Mouse (Mus musculus): ENCODE data around the gene Fam155a. TPM values are rescaled to one million over a fixed set of nuclear protein-coding genes. Genes with fewer than 3 reads are reported as not detected.

Gene Fam155a
- polyA plus RNA-seq, 1 experiment from 2014 or later: 0.16 TPM

DNA sequence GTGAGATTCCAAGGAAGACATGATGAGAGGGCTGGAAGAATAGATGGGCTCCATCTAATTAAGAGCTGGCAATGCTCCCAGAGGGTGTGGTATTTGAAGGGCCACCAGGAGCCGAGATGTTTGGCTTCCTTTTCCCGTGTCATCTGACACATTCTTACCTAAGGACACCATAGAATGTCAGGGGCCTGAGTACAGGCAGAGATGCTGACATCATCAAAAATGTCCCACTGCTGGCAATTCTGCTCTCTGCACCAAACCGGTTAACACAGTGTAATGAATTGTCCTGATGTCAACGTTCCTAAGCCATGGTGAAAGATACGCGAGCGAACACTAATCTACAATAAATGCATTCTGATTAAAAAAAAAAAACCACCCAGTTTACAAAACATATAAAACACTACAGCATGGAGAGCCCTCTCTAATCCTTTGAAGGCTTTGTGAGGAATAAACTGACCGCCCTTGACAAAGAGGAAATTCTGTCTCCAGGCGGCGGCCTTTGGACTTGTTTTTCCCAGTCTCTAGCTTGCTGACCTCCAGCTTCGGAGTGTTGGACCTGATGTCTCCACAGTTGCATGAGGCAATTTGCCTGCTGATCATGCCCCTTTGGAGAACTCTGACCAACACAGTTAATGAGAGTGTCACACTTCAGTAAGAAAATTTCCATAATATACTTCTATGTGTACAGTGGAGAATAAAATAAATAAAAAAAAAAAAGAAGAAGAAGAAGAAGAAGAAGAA, 338.2 kb downstream of the Fam155a start:
- DNase-seq (no peak), ATAC-seq (ENCODE audit: low read depth) (no peak)
- 68% methylated on average over 11 of the region's 11 CpGs for WGBS (ENCODE audit: insufficient replicate concordance)

DNA sequence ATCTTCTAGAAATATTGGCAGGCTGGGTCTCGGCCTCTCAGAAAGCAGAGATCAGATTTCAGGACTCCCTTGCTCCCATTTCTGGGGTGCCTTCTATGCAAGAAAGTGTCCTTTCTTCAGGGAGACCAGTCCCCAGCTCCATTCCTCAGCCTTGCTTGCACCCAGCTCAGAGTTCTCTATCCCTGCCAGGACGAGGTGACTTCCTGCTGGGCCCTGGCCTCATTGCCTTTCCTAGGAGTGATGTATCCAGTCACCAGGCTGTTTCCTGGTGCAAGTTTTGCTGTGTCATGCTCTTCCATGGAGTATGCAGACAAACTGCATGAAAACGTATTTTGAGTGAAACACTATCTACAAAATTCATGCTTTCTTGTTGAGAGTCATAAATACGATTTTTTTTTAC, 342.1 kb downstream of the Fam155a start:
- 41% methylated on average over 4 of the region's 4 CpGs for WGBS (ENCODE audit: insufficient replicate concordance)
- Histone ChIP-seq H3K27ac (no peak overlapping the region), H3K36me3 (no peaks in the 10 kb centered on the region), H3K4me1 (replicated peaks) (no peaks in the 10 kb centered on the region), H3K4me3 (replicated peaks) (no peak overlapping the region), H3K9me3 (replicated peaks) (no peaks in the 10 kb centered on the region), H3K4me2 (no peak overlapping the region), H3K9ac (no peak overlapping the region), H3K27me3 (no peaks in the 10 kb centered on the region)
- ATAC-seq (ENCODE audit: low read depth) (no peak), DNase-seq (no peak)

More for the DNA sequence above, 338.2 kb downstream of the Fam155a start:
- Histone ChIP-seq H3K27me3 (no peaks in the 10 kb centered on the region), H3K4me2 (no peak overlapping the region), H3K9ac (no peak overlapping the region), H3K9me3 (replicated peaks) (no peaks in the 10 kb centered on the region), H3K4me3 (replicated peaks) (no peak overlapping the region), H3K4me1 (replicated peaks) (no peaks in the 10 kb centered on the region), H3K36me3 (no peaks in the 10 kb centered on the region), H3K27ac (no peak overlapping the region)

DNA sequence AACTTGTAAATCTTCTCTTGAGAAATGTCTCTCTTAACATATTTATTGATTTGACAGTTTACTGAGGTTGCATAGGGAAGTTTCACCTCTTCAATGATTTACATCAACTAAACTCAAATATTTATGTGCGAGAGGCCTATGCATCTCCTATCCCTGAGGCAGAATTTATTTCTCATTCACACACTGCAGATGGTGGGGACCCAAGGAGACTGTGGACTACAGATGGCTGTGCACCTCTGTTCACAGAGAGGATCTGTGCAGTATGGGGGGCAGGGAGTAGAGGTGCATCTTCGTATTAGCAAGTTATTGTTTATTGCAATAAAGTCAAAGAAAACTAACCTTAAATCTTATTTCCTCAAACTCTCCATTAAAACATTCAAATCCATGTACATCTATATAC, 346.9 kb downstream of the Fam155a start:
- WGBS (ENCODE audit: insufficient replicate concordance): 60% methylated on average over 2 of the region's 2 CpGs
- Histone ChIP-seq H3K9me3 (replicated peaks) (no peaks in the 10 kb centered on the region), H3K4me3 (replicated peaks) (no peak overlapping the region), H3K36me3 (no peaks in the 10 kb centered on the region), H3K4me2 (no peak overlapping the region), H3K4me1 (replicated peaks) (no peaks in the 10 kb centered on the region), H3K9ac (no peak overlapping the region), H3K27me3 (no peaks in the 10 kb centered on the region), H3K27ac (no peak overlapping the region)
- DNase-seq (no peak), ATAC-seq (ENCODE audit: low read depth) (no peak)

DNA sequence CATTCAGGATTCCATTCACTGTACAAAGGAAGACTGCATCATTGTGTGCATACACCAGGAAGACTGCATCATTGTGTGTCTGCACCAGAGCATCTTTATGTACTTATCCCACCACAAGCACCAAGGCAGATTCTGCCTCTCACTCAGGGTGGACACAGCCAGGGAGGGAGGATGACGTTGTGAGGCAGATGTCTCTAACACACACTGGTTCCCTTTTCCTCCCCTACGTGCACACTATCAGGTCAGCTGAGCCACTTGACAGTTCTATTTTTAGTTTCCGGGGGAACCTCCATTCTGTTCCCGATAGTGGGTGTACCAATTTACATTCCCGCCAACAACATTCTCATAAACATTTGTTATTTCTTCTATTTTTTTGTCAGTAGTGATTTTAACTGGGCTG, 347.4 kb downstream of the Fam155a start:
- H3K9me3 ChIP-seq (replicated peaks): no peaks in the 10 kb centered on the region
- ATAC-seq (ENCODE audit: low read depth): no peak

DNA sequence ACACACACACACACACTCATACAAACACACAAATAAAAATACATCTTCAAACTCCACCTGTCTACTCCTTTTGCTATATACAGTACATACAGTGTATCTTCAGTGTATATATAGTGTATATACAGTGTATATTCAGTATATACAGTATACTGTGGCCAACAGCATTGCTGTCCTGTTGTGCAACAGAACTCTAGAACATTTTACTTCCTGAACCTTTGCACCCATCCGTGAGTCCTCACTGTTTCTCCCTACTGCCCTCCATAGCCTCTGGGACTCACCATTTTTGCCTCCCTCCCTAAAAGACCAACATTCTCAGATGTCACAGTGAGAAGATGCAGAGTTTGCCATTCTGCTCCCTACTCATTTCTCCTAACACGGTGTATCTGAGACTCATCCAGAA, 347.8 kb downstream of the Fam155a start:
- H3K27ac ChIP-seq: no peak overlapping the region
- no peak overlapping the region for H3K4me3 ChIP-seq (replicated peaks)
- no peaks in the 10 kb centered on the region for H3K36me3 ChIP-seq
- H3K4me1 ChIP-seq (replicated peaks): no peaks in the 10 kb centered on the region
- ATAC-seq (ENCODE audit: low read depth) (no peak), DNase-seq (no peak)
- no peaks in the 10 kb centered on the region for H3K9me3 ChIP-seq (replicated peaks)
- H3K27me3 ChIP-seq: no peaks in the 10 kb centered on the region
- no peak overlapping the region for H3K9ac ChIP-seq
- WGBS (ENCODE audit: insufficient replicate concordance): 68% methylated on average over 2 of the region's 2 CpGs
- no peak overlapping the region for H3K4me2 ChIP-seq

More for the DNA sequence above, 347.4 kb downstream of the Fam155a start:
- Histone ChIP-seq H3K9ac (no peak overlapping the region), H3K4me3 (replicated peaks) (no peak overlapping the region), H3K4me2 (no peak overlapping the region), H3K27ac (no peak overlapping the region), H3K4me1 (replicated peaks) (no peaks in the 10 kb centered on the region), H3K27me3 (no peaks in the 10 kb centered on the region), H3K36me3 (no peaks in the 10 kb centered on the region)
- DNase-seq: no peak
- WGBS (ENCODE audit: insufficient replicate concordance): 22% methylated on average over 5 of the region's 5 CpGs

DNA sequence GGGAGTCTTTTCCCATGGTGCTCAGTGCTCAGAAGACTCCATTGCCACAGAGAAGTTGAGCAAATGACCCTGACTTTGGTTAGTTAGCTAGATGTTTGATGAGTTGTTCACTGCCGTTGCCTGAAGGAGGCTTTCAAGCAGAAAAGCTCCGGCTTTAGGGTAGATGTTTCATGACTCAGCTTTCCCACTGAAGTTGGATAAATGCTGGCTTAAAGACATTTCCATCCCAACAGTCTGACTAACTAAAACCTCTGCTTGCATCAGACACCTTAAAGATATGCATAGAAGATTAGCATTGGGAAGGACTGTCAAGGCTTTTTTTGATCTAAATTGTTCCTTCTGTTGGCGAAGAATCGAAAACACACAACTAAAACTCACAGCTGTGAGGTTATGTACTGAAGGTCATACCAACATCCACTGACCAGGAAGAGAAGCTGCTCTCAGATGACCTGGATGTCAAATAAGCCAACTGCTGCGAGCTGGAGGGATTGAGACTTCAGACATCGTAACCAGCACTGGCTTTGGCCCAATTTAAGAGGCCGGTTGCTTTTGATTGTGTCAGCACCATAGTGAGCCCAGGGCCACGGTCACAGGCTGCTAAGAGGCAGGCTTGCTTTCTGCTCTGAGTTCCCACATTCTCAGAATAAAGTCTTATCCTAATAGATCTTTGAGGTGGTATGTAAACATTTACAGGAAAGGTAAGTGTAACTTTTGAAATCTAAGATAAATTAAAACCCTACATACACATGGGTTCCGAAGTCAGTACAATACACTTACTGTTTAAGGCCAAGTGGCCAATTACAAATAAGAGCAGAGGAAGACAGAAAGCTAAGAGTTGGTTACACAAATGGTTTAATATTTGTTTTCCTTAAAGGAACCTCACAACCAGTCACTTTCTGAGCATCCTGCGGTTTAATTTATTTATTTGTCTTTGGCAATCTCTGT, 351.8 kb downstream of the Fam155a start:
- H3K4me1 ChIP-seq (replicated peaks): no peaks in the 10 kb centered on the region
- H3K9me3 ChIP-seq (replicated peaks): no peaks in the 10 kb centered on the region
- H3K27ac ChIP-seq: no peak overlapping the region
- H3K9ac ChIP-seq: no peak overlapping the region
- DNase-seq (no peak), ATAC-seq (ENCODE audit: low read depth) (no peak)
- no peak overlapping the region for H3K4me3 ChIP-seq (replicated peaks)
- no peaks in the 10 kb centered on the region for H3K36me3 ChIP-seq
- H3K4me2 ChIP-seq: no peak overlapping the region
- H3K27me3 ChIP-seq: no peaks in the 10 kb centered on the region
- WGBS (ENCODE audit: insufficient replicate concordance): 64% methylated on average over 10 of the region's 10 CpGs

DNA sequence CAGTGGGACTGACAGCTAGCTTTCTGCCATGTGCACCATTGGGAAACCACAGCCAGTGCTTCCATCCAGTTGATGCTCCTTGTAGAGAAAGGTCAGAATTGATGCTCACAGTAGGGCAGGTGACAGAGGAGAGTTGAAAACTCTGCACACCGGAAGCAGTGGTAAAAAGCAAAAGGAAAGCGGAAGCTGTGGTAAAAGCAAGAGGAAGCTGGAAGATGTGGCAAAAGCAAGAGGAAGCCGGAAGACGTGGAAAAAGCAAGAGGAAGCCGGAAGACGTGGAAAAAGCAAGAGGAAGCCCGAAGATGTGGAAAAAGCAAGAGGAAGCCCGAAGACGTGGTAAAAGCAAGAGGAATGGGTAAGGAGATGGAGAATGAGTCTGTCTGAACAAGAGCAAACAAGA, 354.8 kb downstream of the Fam155a start:
- Histone ChIP-seq H3K9me3 (replicated peaks) (no peaks in the 10 kb centered on the region), H3K9ac (no peak overlapping the region), H3K27me3 (no peaks in the 10 kb centered on the region), H3K36me3 (no peaks in the 10 kb centered on the region), H3K27ac (no peak overlapping the region), H3K4me1 (replicated peaks) (no peaks in the 10 kb centered on the region), H3K4me3 (replicated peaks) (no peak overlapping the region), H3K4me2 (no peak overlapping the region)
- no peak for DNase-seq
- no peak for ATAC-seq (ENCODE audit: low read depth)
- WGBS (ENCODE audit: insufficient replicate concordance): 54% methylated on average over 9 of the region's 9 CpGs

DNA sequence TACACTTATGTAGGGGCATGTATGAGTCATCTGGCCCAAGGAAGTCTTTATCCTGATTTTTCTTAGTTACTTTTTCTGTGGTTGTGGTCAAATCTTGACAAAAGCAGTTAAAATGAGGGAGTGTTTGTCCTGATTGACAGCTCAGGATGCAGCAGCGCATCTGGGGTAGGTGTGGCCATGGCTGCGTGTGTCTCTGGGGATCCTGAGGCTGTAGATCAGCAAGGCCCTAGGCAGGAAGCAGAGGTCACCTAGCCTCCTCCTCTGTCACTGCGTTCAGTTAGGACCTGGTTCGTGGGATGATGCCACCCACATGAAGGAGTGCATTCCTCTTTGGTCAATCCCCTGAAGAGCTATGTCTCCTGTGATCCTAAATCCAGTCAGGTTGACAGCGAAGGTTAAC, 362.5 kb downstream of the Fam155a start:
- WGBS (ENCODE audit: insufficient replicate concordance): 32% methylated on average over 5 of the region's 5 CpGs
- Histone ChIP-seq H3K4me1 (replicated peaks) (no peaks in the 10 kb centered on the region), H3K36me3 (no peaks in the 10 kb centered on the region), H3K4me2 (no peak overlapping the region), H3K9me3 (replicated peaks) (no peaks in the 10 kb centered on the region), H3K9ac (no peak overlapping the region), H3K27me3 (no peaks in the 10 kb centered on the region), H3K27ac (no peak overlapping the region), H3K4me3 (replicated peaks) (no peak overlapping the region)
- DNase-seq (no peak), ATAC-seq (ENCODE audit: low read depth) (no peak)

DNA sequence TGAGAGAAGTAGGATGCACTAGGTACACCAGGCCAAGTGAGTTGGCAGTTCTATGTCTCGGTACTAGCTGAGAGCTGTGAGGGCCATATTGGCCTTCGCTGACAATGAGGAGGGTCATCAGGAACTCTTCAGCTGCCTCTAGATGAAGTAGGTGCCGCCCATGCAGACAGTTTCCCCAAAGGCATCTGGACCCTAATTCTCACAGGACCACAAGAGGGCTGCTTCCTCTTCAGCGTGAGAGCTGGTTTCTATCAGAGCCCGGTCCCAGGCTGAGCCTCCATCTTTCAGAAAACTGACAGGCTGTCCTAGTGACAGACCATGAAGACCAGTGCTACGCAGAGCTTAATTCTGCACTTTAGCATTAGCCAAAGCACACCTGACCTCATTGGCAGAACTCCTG, 364.8 kb downstream of the Fam155a start:
- Histone ChIP-seq H3K27ac (no peak overlapping the region), H3K4me1 (replicated peaks) (no peaks in the 10 kb centered on the region), H3K9me3 (replicated peaks) (no peaks in the 10 kb centered on the region), H3K4me3 (replicated peaks) (no peak overlapping the region), H3K4me2 (no peak overlapping the region), H3K27me3 (no peaks in the 10 kb centered on the region), H3K36me3 (no peaks in the 10 kb centered on the region), H3K9ac (no peak overlapping the region)
- WGBS (ENCODE audit: insufficient replicate concordance): 52% methylated on average over 6 of the region's 6 CpGs
- ATAC-seq (ENCODE audit: low read depth): no peak
- DNase-seq: no peak

DNA sequence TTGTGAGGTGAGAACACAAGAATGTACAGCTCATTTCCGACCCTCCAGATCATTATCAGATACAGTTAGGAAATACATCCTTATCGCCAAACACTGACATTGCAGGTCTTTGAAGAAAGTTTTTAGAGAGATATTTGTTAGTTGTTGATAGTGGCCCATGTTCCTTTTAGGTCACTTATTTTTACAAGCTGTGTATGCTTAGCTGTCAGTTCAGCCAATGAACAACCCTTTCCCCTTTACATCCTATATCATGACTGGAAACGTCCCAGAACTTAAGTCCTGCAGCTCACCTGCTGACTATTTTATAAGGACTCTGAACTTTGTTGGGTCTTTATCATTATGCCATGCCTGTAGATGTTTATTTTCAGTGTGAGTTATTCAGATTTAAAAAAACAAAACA, 366.3 kb downstream of the Fam155a start:
- H3K9me3 ChIP-seq (replicated peaks): no peaks in the 10 kb centered on the region
- no peak overlapping the region for H3K27ac ChIP-seq
- H3K9ac ChIP-seq: no peak overlapping the region
- ATAC-seq (ENCODE audit: low read depth): no peak
- H3K27me3 ChIP-seq: no peaks in the 10 kb centered on the region
- no peak for DNase-seq
- WGBS (ENCODE audit: insufficient replicate concordance): 40% methylated on average over 3 of the region's 3 CpGs
- no peak overlapping the region for H3K4me2 ChIP-seq
- H3K4me1 ChIP-seq (replicated peaks): no peaks in the 10 kb centered on the region
- no peak overlapping the region for H3K4me3 ChIP-seq (replicated peaks)
- H3K36me3 ChIP-seq: no peaks in the 10 kb centered on the region

DNA sequence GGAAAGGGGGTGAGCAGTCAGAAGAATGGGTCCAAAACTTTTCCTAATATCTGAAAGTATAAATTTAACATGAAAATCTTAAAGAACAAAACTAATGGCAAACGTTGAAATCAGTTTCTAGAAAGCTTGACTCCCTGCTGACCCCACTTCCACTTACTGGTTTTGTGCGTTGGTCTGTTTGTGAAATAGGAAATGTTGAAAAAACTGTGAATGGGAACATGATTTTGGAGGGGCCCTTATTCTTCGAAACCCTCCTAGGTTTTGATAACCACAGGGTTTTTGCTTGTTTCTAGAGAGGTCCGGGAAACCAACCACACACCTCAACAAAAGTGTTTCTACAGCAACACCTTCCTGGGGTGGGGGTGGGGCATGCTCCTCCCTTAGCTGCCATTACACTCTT, 368.6 kb downstream of the Fam155a start:
- no peak overlapping the region for H3K27ac ChIP-seq
- no peaks in the 10 kb centered on the region for H3K27me3 ChIP-seq
- H3K4me1 ChIP-seq (replicated peaks): no peaks in the 10 kb centered on the region
- no peaks in the 10 kb centered on the region for H3K36me3 ChIP-seq
- ATAC-seq (ENCODE audit: low read depth) (no peak), DNase-seq (no peak)
- H3K9me3 ChIP-seq (replicated peaks): no peaks in the 10 kb centered on the region
- H3K9ac ChIP-seq: no peak overlapping the region
- no peak overlapping the region for H3K4me3 ChIP-seq (replicated peaks)
- WGBS (ENCODE audit: insufficient replicate concordance): 23% methylated on average over 4 of the region's 4 CpGs
- H3K4me2 ChIP-seq: no peak overlapping the region

Measured in liver, embryonic 13.5 days (tissue).